Mouse (Mus musculus): Measurements from ENCODE around the gene Vapa.
"Not testable (repeated sequence)": the region's sequence is repeated elsewhere in the genome, so short reads cannot be mapped to it uniquely, and the experiment has no call there.

Vapa gene

DNA sequence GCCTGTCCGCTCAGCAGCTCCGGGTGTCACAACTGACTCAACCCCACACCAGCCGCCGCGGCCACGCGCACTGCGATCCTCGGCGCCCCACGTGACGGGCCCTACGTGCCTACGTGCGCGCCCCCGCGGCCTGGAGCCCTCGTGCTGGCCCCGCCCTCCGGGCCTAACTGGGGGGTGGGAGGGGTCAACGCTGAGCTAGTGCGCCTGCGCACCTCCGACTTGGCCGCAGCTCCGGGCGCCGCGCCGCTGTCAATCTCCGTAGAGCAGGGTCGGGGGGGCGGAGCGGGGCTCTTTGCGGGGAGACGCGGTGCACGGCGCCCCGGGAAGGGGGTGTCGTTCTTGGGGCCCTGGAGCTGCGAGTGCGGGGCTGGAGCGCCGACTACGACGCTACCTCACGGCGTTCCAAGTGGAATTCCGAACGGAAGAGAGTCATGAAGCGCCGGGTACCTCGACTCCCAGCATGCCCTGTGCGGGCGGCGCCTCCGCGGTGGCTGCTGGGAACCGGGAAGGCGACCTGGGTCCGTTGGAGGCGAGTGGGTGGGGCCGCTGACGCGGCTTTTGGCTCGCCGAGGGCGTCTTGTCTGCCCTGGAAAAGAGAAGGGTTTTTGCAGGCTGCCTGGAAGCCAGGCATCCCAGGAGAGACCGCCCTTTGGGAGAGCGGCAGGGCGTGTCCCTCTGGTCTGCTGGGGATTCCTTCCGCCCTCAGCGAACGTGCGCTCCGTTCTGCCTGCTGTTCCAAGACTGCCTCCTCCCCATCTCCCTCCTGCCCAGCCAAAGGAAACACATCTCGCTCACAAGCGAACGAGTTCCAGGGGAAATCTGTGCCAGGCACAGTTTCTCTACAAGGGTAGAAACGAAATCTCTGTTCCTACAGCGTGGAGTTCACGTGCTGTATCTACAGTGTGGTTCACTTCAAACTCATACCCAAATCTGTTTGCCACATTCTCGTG lies at the start of gene Vapa:
TSS of gene Vapa (minus strand) at position 93 of the 950 bp plus-strand sequence.
- peak; percentile 98 for DNase-seq

DNA sequence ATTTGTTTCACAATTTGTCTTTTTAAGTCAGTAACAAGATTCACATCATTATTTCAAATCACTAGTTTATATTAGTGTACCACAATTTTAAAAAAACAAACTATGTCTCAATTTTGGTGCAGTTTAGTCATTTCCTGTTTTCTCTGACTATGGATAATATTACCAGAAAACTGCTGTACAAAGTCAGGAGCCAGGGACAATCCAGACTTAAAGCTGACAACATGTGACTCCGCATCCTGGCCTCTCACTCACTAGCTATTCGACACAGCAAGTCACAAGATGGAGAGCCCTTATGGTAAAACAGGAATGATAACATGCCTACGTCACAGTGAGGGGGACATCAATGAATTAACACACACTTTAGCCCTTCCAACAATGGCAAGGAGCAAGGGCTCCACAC lies 49.3 kb upstream of the Vapa start:
- DNase-seq = no peak

DNA sequence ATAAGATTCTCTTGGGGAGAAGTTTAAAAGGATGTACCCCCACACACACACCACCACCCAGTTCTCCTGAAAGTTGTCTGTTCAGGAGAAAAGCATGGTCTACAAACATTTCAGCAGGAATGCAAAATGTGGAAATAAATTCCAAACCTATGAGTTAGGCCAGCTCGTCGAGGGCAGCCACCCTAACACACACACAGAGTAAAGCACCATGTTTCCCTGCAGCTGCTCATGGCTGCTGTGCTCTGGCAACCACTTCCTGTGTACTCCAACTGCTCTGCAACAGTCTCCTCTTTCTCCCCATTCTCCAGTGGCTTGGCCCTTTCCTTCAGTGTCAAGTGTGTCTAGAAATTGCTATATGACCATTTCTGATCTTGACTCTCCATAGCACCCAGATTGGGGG lies 45.1 kb upstream of the Vapa start:
- no peak for DNase-seq

DNA sequence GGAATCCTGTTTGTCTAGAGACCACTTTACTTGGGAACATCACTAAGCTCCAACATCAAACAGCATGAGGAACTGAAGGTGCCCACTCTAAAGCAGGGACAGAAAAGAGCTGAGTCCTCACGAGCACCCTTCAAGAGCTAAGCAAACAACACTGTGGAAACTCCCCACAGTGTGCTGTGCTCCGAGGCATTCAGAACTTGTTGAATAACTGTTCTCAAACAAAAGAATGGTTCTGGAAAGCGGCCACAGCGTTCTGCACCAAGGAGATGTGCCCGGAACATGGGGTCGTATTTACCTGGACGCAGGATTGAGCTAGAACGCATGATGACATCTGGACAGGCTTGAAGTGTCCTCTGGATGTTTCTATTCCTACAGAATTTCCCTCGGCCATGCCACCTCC lies 44.6 kb upstream of the Vapa start:
- DNase-seq = no peak

DNA sequence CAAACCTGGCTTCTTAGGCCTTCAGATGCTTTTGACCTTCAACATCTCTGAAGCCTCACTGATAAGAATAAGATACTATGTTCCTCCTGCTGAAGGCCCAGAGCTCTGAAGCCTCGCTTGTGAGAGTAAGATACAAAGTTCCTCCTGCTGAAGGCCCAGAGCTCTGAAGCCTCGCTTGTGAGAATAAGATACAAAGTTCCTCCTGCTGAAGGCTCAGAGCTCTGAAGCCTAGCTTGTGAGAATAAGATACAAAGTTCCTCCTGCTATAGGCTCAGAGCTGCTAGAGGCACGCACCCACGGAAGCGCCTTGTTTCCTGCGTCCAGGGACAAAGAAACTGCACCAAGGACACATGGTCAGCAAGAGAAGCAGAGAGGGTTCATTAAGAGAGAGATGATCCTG lies 43.4 kb upstream of the Vapa start:
- DNase-seq = no peak

DNA sequence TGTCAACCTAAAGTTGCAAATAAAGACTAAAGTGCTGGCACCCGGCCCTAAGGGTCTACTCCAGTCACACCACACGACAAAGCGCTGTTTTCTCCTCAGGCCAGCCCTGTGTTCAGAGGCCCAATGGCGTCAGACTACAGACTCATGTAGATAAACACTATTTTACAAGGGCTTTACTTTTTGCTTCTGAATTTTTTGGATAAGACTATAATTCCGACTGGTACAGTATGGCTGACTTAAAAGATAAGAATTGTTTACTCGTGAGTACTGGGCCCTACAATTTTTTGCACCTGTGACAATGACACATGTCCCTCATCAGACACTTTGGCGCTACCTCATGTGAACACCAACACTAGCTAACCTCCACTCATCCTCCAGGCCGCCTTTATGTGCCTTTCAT lies 42.7 kb upstream of the Vapa start:
- no peak for DNase-seq

DNA sequence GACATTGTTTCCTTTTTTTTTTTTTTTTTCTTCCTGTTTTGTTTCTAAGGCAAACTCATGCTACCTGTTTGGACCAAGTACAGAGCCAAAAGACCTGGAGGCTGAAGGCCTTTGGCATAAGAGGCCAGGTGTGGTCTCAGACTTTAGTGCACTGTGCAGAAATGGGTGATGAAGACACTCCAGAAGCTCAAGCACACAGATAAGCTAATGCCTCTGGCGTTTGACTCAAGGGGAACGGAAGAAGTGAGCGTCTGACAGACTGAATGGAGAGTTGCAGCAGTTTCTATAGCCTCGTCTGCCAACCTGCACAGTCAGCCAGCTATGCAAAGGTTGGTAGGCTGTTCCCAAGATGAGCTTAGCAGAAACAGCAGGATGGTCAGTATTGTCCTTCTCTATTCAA lies 42.3 kb upstream of the Vapa start:
- DNase-seq = no peak

DNA sequence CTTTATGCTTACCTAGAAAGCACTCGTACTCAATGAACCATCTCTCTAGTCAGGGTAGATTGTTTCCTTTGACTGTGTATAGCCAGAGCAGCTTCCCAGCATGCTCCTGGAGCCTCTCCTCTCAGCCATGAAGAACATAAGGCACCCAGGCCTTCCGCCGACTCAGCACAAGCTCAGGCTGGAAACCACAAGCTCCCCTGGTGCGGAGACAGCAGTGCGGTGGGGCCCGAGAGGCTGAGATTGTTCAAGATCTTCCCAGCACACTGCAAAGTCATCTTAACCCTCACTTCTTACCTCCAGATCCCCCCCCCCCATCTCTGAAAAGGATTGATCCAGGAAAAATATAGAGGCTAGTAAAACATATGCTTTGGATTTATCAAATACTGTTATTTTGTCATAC lies 37.2 kb upstream of the Vapa start:
- DNase-seq = no peak

DNA sequence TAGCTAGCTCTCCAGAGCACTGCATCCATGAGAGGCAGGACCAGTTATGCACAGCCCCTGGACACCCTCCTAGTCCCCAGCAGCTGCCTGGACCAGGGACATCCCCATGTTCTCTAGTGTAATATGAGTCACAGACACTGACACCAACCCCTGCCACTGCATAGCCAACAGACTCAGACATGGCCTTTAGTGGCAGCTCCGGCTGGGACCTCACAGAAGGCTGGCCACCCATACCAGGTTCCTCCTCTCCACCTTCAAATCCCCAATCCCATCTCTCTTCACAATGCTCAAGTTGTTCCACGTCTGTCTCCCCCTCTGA lies 35.8 kb upstream of the Vapa start:
- DNase-seq = no peak

DNA sequence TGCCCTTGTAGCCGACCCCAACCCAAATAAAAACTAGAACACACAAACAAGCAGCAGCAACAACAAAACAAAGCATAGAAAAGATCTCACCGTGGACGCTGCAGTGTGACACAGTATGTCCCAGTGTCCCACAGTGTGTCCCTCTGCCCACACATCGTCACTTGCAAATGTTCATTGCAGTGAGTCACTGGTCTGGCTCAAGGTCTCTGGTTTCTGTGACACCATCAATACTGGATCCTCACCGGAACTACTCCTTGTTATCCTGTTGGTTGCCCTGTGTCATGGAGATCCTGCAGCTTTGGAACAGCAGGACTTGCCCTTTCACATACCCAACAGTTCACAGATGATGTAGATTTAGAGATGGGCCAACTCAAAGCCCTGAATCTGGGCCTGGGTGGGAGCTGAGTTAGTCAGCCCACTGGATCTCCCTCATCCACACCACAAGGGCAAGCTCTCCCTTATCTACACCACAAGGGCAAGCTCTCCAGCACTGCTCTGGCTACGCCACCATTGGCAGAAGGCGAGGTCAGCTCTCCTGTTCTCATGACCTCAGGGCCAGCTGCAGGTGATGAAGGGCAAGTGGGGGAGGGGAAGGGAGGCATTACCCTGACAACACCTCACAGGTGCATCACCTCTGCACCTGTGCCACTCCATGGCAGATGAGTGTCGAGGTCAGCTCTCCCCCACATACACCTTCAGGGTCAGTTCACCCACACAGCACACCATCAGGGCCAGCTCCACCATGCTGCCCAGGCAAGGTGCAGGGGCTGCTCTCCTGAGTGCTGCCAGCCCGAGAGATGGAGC lies 35.2 kb upstream of the Vapa start:
- no peak for DNase-seq

DNA sequence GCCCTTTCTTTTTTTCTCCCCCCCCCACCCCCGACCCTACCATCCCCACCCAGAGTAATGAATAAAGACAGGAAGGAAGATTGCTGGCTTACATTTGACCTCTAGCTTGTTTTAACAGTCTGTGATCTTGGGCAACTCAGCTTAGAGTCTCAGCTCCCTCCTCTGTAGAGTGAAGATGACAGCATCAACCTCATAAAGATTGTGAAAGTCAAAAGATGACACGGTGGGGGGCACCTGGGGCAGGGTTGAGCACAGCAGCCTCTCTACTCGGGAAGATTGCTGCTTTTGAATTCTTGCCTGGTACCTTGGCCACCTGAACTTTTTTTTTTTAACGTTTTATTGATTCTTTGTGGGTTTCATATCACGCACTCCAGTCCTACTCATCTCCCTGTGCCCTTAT lies 34.6 kb upstream of the Vapa start:
- DNase-seq = no peak

DNA sequence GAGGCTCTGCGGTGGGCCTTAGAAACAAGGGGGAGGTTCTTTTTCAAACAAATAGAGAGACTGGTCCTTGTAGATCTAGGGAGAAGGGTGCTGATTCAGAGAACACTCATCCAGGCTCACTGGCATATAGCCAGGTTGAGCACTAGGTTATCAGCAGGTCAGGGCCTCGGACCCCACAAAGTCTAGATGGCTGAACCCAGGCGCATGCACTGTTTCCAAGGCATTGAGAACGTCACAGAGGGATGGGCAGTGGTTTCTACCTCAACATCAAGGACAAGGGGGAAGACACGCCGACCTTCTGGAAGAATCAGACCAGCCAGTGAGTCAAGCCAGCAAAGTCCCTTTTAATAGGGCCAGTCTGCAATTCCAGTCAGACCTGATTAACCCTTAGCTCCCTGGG lies 33.9 kb upstream of the Vapa start:
- no peak for DNase-seq

DNA sequence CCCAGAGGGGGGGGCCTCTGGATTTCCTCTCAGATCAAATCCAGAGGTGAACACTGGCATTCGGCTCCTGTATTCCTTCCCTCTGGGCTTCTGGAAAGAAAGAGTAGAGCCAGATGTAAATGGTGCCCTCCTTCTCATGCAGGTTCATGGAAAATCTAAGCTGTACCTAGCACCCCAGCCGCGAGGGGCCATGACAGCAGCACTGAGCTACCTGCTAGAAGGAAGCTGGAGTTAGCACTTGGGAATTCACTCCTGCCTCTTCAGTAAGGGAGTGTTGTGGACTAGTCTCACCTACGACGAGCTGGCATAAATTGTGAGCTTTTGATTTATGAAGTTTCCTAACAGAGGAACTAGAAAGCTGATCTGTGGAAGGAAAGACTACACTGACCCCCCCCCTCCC lies 30.2 kb upstream of the Vapa start:
- DNase-seq = no peak

DNA sequence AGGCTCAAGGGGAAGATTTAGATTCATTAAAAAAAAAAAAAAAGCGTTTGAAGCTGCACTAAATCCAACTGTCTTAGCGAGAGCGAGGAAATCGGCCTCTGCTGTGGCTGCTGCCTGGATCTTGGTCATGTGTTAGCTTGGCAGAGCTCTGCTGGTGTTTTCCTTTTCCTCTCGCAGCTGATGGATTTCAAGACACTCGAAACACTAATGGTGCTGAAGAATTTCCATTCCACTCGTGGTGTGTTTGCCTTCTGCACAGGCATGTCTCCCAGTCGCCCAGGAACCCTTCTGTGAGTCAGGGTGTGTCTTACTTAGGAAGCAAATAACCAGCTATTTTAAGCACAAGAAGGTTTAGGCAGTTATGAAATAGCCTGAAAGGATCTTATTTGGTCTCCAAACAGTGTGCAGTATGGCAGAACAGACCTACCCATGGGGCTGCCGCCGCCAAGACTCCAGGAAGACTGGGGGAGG lies 29.7 kb upstream of the Vapa start:
- peak; percentile 23 for DNase-seq

DNA sequence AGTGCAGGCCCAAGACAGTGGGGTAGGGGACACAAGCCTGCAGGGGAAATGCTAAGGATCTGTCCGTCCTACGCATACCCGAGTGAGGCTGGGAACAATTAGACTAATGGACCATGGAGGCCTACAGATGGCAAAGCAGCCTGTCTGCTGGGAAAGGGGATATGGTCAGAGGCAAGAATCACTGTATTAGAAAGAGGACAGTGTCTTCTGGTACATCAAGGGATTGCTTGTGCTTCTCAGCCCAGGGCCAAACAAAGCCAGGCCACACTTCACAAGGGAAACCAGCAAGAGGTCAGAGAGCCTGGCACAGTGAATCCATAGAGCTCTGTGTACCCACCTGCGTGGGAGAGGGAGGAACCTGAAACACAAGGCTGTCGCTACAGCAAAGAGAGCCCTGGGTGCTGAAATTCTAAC lies 29.2 kb upstream of the Vapa start:
- no peak for DNase-seq

DNA sequence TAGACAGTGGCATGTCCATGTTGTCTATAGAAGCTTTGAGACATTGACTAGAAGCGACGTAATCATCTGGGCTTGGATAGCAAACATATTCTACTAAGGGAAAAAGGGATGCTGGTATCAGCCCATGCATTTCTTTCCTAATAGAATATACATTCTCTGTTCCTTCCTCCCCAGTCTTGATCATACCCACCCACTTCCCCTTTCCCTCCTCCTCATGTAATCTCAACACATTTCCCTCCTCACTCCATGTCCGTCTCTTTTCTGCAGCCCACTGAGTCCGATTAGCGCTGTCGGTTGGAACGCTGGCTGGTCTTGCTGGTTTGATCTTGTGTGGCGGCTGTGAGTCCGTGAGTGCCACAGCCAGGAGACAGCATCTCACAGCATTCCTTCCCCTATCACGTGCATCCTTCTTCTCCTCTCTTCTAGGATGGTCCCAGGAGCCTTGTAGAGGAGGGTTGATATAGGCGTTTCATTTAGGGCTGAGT lies 28.4 kb upstream of the Vapa start, which contains the start of gene Txndc2:
TSS of gene Txndc2 (minus strand) at position 435 of the 485 bp plus-strand sequence.
- DNase-seq = no peak

DNA sequence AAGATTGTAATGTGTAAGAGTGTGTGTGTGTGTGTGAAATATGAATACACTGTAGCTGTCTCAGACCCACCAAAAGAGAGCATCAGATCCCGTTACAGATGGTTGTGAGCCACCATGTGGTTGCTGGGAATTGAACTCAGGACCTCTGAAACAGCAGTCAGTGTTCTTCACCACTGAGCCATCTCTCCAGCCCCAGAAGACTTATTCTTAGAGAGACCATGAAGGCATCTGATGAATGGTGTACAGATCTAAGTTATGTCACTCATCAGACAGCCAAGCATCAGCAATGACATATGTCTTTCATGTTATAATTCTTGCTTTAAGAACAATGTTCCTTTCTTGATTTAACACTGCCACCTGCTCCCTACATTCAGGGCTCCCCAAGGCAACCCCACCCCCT lies 25.8 kb upstream of the Vapa start:
- DNase-seq = no peak

DNA sequence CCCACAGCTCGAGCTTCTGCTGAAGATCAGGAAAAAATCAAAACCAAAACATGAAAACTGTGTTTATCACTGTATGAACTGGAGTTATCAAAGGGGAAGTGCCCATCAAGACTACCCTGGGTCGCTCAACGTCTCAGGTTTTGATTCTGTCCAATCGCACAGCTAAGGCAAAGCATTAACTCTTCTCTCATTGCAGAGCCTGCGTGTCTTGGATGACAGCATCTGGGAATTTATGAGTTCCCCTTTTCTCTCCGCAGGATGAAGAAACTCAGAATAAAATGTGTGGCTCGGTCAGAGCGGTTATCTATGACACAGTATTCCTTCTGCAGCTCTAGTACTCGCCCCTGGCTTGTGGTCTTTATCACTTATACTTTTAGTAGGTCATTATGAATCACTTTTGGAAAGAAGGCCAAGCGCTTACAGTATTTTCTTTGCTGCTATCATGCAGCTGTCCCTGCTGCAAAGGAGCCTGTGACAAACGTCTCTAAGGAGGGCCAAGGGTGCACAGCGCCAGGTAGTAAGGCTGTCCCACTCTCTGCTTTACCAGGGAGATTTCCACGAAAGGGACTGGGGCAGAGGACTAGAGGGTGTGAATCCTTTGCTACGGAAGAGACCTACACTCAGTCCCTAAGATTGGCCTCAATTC lies 22.5 kb upstream of the Vapa start:
- no peak for DNase-seq

DNA sequence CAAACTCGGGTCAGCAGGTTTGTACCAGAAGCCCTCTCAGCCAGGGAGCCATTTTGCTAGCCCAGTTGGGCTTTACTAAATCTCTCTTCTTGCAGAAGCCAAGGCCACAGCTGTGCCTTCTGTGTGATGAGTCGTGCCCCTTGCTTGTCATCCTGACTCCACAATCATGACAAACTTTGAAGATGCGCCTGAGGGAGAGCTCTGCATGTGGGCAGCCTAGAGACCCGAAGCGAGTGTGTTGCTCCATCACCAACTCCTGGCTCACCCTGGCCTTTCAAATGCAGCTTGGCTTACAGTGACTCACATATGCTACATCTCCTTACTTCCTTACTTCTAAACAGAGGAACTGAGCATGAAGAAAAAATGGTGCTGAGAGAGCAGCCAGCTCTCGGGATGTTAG lies 16.6 kb upstream of the Vapa start:
- no peak for DNase-seq

DNA sequence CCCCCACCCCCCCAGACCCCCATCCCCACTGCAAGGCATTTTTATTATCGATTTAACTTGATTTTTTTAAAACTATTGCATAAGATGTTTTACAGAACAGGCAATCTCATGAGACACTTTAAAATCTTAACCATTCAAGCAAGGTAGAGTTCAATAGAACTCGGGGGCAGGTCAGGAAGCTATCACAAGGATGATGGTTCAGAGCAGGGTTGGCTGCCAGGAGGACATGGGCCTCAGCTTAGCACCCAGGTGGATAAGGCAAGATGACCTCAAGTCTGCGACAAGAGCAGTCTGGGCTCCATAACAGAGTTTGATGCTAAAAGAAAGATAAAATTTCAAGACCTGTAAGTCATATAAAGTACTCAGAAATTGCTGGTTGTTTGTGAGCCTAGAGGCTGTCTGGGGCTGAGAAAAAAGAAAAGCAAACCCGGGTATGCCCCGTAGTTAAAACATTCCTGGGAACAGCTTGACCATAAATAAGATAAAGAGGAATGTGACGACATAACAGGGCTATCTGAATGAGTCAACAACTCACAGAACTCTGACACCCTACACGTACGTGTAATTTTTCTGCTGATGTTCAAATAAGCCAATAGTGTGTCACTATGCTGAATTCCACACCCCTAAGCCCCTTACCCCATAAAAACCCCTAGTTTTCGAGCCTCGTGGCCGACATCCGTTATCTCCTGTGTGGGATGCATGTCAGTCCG lies 15.6 kb upstream of the Vapa start:
- DNase-seq = not testable (repeated sequence)

DNA sequence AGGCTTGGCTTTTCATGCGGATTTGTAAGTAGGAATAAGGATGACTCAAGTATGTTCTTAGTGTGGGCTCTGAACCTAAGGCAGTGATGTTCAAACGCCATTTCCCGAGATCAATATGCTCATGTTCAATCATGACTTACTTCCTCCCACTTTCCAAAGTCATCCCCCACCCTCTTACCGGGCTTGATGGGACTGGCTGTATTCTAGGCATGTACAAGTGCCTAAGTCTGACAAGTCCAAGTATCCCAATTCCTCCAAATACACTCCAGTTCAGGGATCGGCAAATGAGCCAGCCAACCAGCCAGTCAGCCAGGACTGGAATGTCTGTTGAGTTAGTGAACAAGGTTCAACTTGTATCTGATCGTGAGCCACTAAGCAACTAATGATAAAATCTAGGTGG lies 12.9 kb upstream of the Vapa start:
- no peak for DNase-seq

DNA sequence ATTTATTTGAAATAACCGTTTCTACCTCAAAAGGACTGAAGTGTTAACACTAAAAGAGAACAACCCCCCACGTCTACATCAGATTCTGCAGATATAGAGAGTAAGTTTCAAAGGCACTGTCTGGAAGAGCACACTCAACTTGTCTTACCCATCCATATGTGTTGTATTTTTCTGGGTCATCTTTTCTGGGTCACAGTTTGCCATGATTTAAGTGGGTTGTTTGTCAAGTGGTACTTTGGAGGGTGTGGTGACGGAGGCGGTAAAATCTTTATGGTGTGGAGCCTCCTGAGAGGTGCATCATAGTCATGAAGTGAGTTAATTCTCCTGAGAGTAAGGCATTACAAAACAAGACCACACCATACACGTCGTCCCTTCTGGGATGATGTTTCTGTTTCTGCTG lies 12.2 kb upstream of the Vapa start:
- no peak for DNase-seq

DNA sequence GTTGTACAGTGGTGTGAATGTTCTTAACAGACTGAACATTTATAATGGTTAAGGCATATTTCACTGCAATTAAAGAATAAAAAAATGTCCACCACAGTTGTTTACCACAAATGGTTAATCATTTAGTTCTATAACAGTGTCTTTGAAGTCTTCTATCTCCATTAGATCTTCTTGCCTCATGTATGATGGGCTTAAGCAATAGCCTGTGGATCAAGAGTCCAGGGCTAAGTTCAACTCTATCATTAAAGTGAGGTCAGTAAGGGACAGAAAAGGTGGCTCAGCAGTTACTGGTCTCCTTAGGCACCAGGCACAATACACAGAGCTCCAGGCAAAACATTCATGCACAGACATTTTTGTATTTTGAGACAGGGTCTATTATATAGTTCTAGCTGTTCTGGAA lies 9.8 kb upstream of the Vapa start:
- DNase-seq = no peak

Measured in right cerebral cortex, postnatal 4 days (tissue).